Mouse (Mus musculus) heart, adult 2 months (tissue): ENCODE measurements at regions not wholly inside any gene's neighbourhood (a gene's known extent, or its start where the extent isn't known, plus 50 kb on each side); places are given as distances from the start of the nearest gene placed in this dataset.

ENCODE experiments used
- CTCF ChIP-seq: fragments of 200-600 bp; IDR thresholded peaks from 2 replicates; pipeline ENCODE4 v1.8.1; 2022; ENCODE audit warnings: antibody characterized with exemption, mild to moderate bottlenecking, moderate library complexity
- POLR2A ChIP-seq: fragments of 200-500 bp; IDR thresholded peaks from 2 replicates; pipeline ENCODE4 v1.6.1; 2011; ENCODE audit warnings: mild to moderate bottlenecking, low read depth, low read length, control low read depth; ENCODE audit not compliant: insufficient read depth

- TF ChIP-seq POLR2A (no peak), CTCF (no peak)
These were observed 60.3 kb upstream of the Foxk1 start for GRCm38 (mm10) chr5:142341026-142341432.
